Comparison of ENCODE assay signal across 8 mouse cellular contexts in the genomic region with DNA sequence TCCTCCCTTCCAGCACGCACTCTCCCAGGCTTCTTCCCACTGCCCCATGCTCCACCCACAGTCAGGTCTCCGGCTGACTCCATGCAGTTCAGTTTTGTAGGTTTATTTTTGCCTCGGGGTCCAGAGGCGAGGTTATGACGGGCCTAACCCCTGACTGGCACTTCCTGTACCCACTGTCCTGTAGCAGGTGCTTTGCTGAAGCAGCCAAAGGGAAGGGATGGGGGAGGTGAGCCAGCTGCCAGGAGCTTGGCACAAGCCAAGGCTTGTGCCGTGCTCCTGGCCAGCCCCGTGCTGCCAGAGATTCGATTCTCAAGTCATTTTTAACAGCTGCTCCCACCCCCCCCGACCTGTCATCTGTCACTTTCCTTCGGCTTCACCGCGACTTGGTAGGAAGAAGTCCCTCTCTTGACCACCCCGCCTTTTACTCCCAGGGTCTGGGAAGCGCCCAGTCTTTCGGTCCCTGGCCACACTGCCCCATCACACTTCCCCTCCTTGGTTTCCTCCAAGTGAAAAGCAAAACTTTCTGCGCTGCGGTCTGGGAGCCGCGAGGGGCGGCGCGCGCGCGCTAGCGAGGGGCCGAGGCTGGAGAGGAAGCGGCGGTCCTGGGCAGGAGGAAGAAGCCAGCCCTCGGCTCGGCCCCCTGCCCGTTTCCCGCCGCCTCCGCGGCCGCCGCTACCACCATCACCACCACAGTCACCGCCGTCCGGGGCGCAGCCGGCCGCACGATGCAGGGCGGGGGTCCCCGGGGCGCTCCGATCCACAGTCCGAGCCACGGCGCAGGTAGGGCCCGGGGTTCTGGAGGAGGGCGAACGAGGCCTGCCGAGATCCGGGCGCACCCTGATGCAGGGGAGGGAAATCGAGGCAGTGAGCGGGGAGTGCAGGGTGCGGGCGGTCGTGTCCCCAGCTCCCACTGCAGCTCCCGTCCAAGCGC. TPM values are rescaled to one million over a fixed set of nuclear protein-coding genes. Genes with fewer than 3 reads are reported as not detected.
DNase-seq lines count a peak whose midpoint lies in the region; ATAC-seq lines count a peak whose summit lies in the region.

Gene Disc1 (plus strand): TSS at position 691 of the 931 bp plus-strand sequence.

- H3K27ac ChIP-seq in forebrain, embryonic 14.5 days (ENCODE audit: low read depth, low read length) = peak within 1 kb of the TSS; percentile 27; the same call in 1 of the 2 replicates

- no peaks in the 10 kb centered on the region for H3K36me3 ChIP-seq in forebrain, embryonic 14.5 days (ENCODE audit: control insufficient read depth, insufficient read depth, low read length)

- H3K4me3 ChIP-seq in forebrain, embryonic 14.5 days (ENCODE audit: low read depth, low read length) = peak within 1 kb of the TSS; percentile 50

- H3K4me1 ChIP-seq in forebrain, embryonic 14.5 days (ENCODE audit: control insufficient read depth, insufficient read depth, low read length) = no peaks in the 10 kb centered on the region

- peak within 1 kb of the TSS; percentile 65 for H3K9ac ChIP-seq in forebrain, embryonic 14.5 days (ENCODE audit: low read length)

- intact Hi-C loops in heart, postnatal 25 days (cut with DNase I) = loop anchor here (2.0 kb wide), 1 partner anchor 817 kb away; no protein-coding TSS in a partner anchor
- intact Hi-C loops in left cerebral cortex, postnatal 36 days (cut with DNase I) = loop anchor here (10.0 kb wide), 1 partner anchor 811 kb away; no protein-coding TSS in a partner anchor

- DNase-seq in layer of hippocampus, adult 11-12 months (ENCODE audit: low spot score) = peak; percentile 52
- no peak for DNase-seq in layer of hippocampus, postnatal 25 days (ENCODE audit: extremely low spot score in 1 of 2, low spot score in 1 of 2)
- DNase-seq in adrenal gland, postnatal 10 days = peak; percentile 61
- peak; percentile 31 for DNase-seq in forebrain, embryonic 14.5 days (ENCODE audit: low spot score)
- DNase-seq in heart, postnatal 25 days (ENCODE audit: low spot score) = peak; percentile 42
- DNase-seq in left cerebral cortex, postnatal 36 days (ENCODE audit: low spot score in 2 of 2) = peak; percentile 22 to 26
- peak; percentile 35 to 39 for DNase-seq in spleen, postnatal 36 days (ENCODE audit: low spot score in 2 of 2)

- peaks cover 31% of the 10 kb centered on the region for H3K27me3 ChIP-seq in forebrain, embryonic 14.5 days (replicated peaks; ENCODE audit: control insufficient read depth, insufficient read depth, low read length)

- peak within 1 kb of the TSS; percentile 94 for H3K4me2 ChIP-seq in forebrain, embryonic 14.5 days (ENCODE audit: low read length)

- no peaks in the 10 kb centered on the region for H3K9me3 ChIP-seq in forebrain, embryonic 14.5 days (replicated peaks; ENCODE audit: control insufficient read depth, low read length)

- WGBS in forebrain, embryonic 14.5 days = 3% methylated on average over 61 of the region's 65 CpGs

- peak; percentile 52 for ATAC-seq in forebrain, embryonic 14.5 days
- ATAC-seq in megakaryocyte, adult 5-6 weeks (ENCODE audit: poor library complexity, severe bottlenecking) = peak; percentile 66

RNA-seq across cellular contexts. Expression of gene Disc1, which starts in this region (rescaled TPM):
- total RNA-seq in layer of hippocampus, postnatal 25 days (2021) = 1 to 10 TPM; 4.0 to 5.1 TPM
- total RNA-seq in adrenal gland, postnatal 10 days (2021) = 1 to 10 TPM; 3.6 TPM
- 0.30 and 0.62 TPM in 2 replicates for polyA plus RNA-seq in forebrain, embryonic 14.5 days (2014; fragmentation: Nextera tagmentation; extraction: Ambion mirVana)
- total RNA-seq in heart, postnatal 25 days (2021) = 1 to 10 TPM; 1.7 to 3.0 TPM
- total RNA-seq in left cerebral cortex, postnatal 36 days (2021) = 1 to 10 TPM; 1.4 to 2.5 TPM
- 3.0 and 5.6 TPM in 2 replicates for total RNA-seq in megakaryocyte, adult 5-6 weeks (2015)
- 4.3 and 8.2 TPM in 2 replicates for total RNA-seq in megakaryocyte, adult 5-6 weeks (2017)

Comparison
In these comparisons a context has a peak if more than half of its experiments do, and no peak if none do; other contexts are left out.
1. DNase-seq: peak in layer of hippocampus, adult 11-12 months (single experiment), adrenal gland, postnatal 10 days (single experiment), heart, postnatal 25 days (single experiment), left cerebral cortex, postnatal 36 days (2 of 2) and spleen, postnatal 36 days (2 of 2); none in layer of hippocampus, postnatal 25 days (0 of 2).
2. Peak in DNase-seq, ATAC-seq, H3K4me3 ChIP-seq, H3K27ac ChIP-seq, H3K9ac ChIP-seq and H3K4me2 ChIP-seq in forebrain, embryonic 14.5 days; RNA of the gene not detected or under 1 TPM.